Mouse (Mus musculus) regulatory T cell (primary cell): ENCODE results near the gene Tifab.

ENCODE experiments used
- in situ Hi-C: fragments of 300-600 bp; cut with MboI, MseI; formaldehyde crosslinking; loops from one replicate; pipeline ENCODE4 v1.15.1; 2025; ENCODE audit warnings: high pct_unique_total_duplicates

Tifab gene

GRCm38 (mm10) chr13:56139167-56139751, 39.4 kb downstream of the Tifab start:
- in situ Hi-C loops, result no loop called here

- in situ Hi-C loops, result no loop called here
Observed at GRCm38 (mm10) chr13:56136200-56136599, 42.5 kb downstream of the Tifab start, which contains the start of gene H2afy. Gene H2afy, minus strand, starts transcription at chr13:56136361.

- in situ Hi-C loops, result no loop called here
Observed at GRCm38 (mm10) chr13:56135231-56136052, 43.2 kb downstream of the Tifab start.

- in situ Hi-C loops, result no loop called here
Observed at GRCm38 (mm10) chr13:56134631-56135181, 44.0 kb downstream of the Tifab start.

- in situ Hi-C loops, result no loop called here
Observed at GRCm38 (mm10) chr13:56134031-56134430, 44.7 kb downstream of the Tifab start.

- in situ Hi-C loops, result no loop called here
Observed at GRCm38 (mm10) chr13:56132941-56133340, 45.7 kb downstream of the Tifab start.

- in situ Hi-C loops, result no loop called here
Observed at GRCm38 (mm10) chr13:56132326-56132936, 46.3 kb downstream of the Tifab start.

- in situ Hi-C loops, result no loop called here
Observed at GRCm38 (mm10) chr13:56130544-56130943, 48.1 kb downstream of the Tifab start.

GRCm38 (mm10) chr13:56129578-56129977, 49.1 kb downstream of the Tifab start:
- in situ Hi-C loops, result no loop called here

- in situ Hi-C loops, result no loop called here
Observed at GRCm38 (mm10) chr13:56129014-56129413, 49.7 kb downstream of the Tifab start.

- in situ Hi-C loops, result no loop called here
Observed at GRCm38 (mm10) chr13:56125632-56126031, 53.1 kb downstream of the Tifab start.
